Mouse (Mus musculus) splenic B cell, adult 2 months (primary cell): ENCODE measurements around the gene Frmd4a.

Source experiments
- DNase-seq: peaks from one replicate; pipeline ENCODE4 v3.0.0-alpha.2; 2011; ENCODE audit warnings: low read depth, low spot score
- H3K27me3 ChIP-seq: 2 replicates; pipeline ENCODE4 v1.6.1; 2012; ENCODE audit warnings: mild to moderate bottlenecking, low read length, moderate library complexity, mixed read lengths; ENCODE audit not compliant: control insufficient read depth, poor library complexity, insufficient read depth, severe bottlenecking
- H3K36me3 ChIP-seq: 2 replicates; pipeline ENCODE4 v1.6.1; 2012; ENCODE audit warnings: mild to moderate bottlenecking, low read length, moderate library complexity, mixed read lengths; ENCODE audit not compliant: control insufficient read depth, poor library complexity, insufficient read depth, severe bottlenecking

Gene Frmd4a

DNA sequence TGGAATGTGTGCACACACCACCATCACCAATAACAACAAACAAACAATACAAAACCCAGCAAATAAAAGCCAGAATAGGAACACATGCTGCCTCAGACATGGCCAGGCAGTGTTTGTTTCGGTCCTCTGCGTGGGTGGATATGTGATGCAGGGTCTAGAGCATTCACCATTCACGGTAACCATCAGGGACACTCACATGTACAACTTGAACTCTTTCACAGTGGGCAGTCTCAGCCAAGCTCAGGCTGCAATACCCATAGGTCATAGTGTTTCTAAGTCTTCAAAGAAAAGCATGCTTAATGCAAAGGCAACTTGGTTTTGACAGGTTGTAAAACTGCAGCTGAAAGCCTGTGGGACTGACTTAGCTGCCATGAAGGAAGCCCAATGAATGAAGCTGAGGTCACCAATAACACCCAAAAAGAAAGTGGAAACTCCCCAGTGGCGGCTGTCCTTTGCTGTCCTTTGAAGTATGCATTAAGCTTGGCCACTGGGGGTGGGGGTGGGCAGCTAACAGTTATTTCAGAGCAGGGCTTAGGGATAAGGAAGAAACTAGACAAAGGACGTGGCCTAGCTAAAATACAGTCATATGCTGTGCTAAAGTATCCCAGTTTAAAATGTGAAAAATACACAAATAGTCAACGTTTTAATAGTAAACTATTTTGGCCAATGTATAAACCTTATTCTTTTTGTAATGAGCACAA, 602.5 kb downstream of the Frmd4a start:
- Histone ChIP-seq H3K27me3 (no peaks in the 10 kb centered on the region), H3K36me3 (0 out of 2 replicates have a peak, but pooled peaks cover 3% of the 10 kb centered on the region)
- DNase-seq: no peak

GRCm38 (mm10) chr2:4620640-4621401, 603.3 kb downstream of the Frmd4a start:
- 0 out of 2 replicates have a peak, but pooled peaks cover 3% of the 10 kb centered on the region for H3K36me3 ChIP-seq
- DNase-seq: no peak
- H3K27me3 ChIP-seq: no peaks in the 10 kb centered on the region

GRCm38 (mm10) chr2:4621471-4621985, 604.0 kb downstream of the Frmd4a start:
- no peak for DNase-seq
- no peaks in the 10 kb centered on the region for H3K27me3 ChIP-seq
- H3K36me3 ChIP-seq: 0 out of 2 replicates have a peak, but pooled peaks cover 3% of the 10 kb centered on the region

- Histone ChIP-seq H3K36me3 (0 out of 2 replicates have a peak, but pooled peaks cover 6% of the 10 kb centered on the region), H3K27me3 (no peaks in the 10 kb centered on the region)
- no peak for DNase-seq
These were observed 609.4 kb downstream of the Frmd4a start for GRCm38 (mm10) chr2:4626911-4627310.

- H3K27me3 ChIP-seq: no peaks in the 10 kb centered on the region
- DNase-seq: no peak
- peaks cover 12% of the 10 kb centered on the region for H3K36me3 ChIP-seq
These were observed 611.4 kb downstream of the Frmd4a start for GRCm38 (mm10) chr2:4628920-4629319.

GRCm38 (mm10) chr2:4629470-4629869, 612.0 kb downstream of the Frmd4a start:
- H3K27me3 ChIP-seq: no peaks in the 10 kb centered on the region
- H3K36me3 ChIP-seq: peaks cover 10% of the 10 kb centered on the region
- no peak for DNase-seq

DNA sequence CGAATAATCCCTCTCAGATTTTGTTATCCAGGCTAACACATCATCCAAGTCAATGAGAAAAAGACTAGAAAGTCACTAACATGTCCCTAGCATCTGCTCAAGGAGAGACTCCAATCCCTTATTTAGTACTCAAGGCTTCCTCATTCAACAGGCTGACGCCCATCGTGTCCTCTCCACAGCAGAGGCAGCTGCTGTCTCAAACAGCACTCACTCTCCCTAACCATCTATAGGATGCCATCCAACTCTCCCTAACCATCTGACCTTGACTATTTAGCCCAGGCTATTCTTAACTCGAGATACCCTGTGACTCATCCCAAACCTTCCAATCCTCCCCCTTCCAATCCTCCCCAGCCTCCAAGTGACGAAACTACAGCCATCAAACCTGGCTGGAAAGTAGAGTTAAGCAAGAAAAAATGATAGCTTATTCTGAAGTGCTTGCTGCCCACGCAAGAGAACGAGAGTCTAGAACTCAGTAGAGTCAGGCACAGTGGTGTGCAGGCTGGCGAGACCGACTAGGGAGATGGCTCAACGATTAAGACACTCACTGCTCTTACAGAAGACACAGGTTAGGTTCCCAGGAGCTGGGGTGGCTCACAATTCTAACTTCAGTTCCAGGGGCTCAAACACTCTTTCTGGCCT, 612.8 kb downstream of the Frmd4a start:
- DNase-seq: no peak
- Histone ChIP-seq H3K36me3 (peaks cover 10% of the 10 kb centered on the region), H3K27me3 (no peaks in the 10 kb centered on the region)

DNA sequence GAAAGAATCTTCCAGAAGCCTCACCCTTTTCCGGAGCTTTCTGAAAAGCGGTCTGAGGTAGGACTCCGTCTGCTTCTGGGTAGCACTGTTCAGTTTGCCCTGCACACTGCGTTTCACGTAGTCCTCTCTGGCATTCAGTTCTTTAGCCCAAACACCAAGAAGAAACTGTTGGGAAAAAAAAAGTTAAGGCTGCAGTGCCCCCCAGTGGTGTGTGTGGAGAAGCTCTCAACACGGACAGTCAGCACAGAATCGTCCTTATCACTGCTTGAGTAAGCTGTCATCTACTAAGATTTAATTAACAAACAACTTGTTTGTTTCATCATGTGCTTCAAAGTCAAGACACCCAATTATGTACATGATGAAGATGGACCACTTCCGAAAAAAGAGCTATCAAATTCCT, 618.3 kb downstream of the Frmd4a start:
- DNase-seq: no peak
- H3K36me3 ChIP-seq: peaks cover 21% of the 10 kb centered on the region

DNA sequence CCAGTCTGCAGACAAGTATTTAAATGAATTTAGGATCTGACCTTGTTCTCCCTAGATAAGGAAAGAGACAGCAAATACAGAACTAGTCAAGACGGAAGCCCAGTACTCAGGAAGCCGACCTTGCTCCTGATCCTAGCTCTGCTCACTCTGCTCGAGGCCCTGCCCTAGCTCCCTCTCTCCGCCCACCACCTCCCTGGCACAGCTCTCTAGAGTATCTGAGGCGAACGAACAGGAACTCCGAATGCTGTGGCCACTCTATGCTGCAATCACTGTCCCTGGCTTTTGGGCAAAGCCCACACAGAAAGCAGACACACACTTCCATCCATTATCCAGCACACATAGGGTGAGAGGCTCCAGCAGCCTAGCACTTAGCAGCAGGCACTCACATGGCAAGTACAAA, 619.1 kb downstream of the Frmd4a start:
- peaks cover 20% of the 10 kb centered on the region for H3K36me3 ChIP-seq
- H3K27me3 ChIP-seq: no peaks in the 10 kb centered on the region
- DNase-seq: no peak

More for the DNA sequence above, 618.3 kb downstream of the Frmd4a start:
- H3K27me3 ChIP-seq: no peaks in the 10 kb centered on the region

GRCm38 (mm10) chr2:4638189-4638588, 620.7 kb downstream of the Frmd4a start:
- peaks cover 23% of the 10 kb centered on the region for H3K36me3 ChIP-seq
- no peaks in the 10 kb centered on the region for H3K27me3 ChIP-seq
- DNase-seq: no peak

DNA sequence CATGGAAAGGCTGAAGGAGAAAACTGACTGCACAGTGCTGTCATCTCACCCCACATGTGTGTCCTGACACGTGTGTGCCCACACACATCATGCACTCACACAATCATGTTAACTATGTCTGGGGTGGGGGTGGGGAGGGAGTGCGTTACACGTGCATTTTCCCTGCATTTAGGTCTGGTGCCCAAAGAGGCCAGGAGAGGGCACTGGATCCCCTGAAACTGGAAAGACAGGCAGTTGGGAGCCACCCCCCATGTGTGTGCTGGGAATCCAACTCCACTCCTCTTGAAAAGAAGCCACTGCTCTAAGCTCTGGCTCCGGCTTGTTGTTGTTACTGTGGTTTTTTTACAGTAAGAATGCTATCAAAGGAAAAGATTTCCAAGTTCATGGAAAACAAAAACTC, 627.5 kb downstream of the Frmd4a start:
- DNase-seq: no peak
- Histone ChIP-seq H3K36me3 (peaks cover 11% of the 10 kb centered on the region), H3K27me3 (no peaks in the 10 kb centered on the region)

DNA sequence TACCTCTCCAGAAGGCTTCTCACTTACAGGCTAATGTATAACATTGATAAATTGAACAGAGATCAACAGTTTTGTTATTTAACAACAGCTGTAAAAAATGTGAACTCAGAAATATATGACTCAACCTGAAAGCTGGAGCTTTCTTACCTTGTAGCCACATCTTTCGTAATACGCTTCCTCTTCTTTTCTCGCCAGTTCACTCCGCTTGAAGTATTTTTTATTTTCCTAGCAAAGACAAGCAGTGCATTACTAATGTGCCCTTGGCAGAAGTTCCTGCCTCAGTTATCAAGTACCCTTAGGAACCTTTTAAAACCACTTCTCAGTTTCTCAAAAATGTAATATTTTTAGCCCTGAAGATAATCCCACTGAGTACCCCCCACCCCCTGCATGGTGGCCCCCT, 630.6 kb downstream of the Frmd4a start:
- DNase-seq: no peak
- peaks cover 4% of the 10 kb centered on the region; the same call in 1 of the 2 replicates for H3K36me3 ChIP-seq

GRCm38 (mm10) chr2:4649646-4650045, 632.1 kb downstream of the Frmd4a start:
- Histone ChIP-seq H3K36me3 (no peaks in the 10 kb centered on the region), H3K27me3 (no peaks in the 10 kb centered on the region)
- DNase-seq: no peak

More for the DNA sequence above, 630.6 kb downstream of the Frmd4a start:
- no peaks in the 10 kb centered on the region for H3K27me3 ChIP-seq

DNA sequence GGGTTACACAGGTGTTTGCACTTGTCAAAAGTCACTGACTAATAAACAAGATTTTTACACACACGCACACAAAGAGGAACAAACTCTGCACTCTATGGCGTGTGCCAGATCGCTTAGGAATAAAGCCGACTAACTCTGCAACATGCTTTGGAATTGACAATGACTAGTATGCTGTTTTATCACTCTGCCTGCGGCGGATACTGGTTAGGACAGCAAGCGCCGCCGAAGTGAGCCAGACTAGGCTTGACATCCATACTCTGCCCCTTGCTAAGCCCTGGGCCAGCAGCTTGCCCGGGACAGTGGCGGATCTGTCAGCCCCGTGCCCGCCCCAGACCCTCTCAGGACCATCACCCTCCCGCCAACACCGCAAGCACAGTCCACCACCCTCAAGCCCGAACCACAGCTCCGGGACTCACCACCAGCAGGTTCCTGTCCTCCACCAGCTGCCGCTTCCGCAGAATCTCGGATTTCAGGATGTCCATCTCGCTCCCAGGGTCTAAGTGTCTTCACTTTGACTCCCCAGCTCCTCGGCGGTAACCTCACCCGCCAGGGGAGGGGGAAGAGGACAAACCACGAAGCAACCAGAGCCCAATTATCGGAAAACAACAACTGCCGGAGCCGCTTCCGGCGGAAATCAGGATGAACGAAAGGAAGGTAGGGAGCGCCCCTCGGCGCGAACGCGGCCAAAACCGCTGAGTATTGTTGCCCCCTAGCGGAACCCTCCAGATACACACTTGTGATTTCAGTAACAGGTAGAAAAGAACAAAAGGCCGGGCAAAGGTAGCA, 634.2 kb downstream of the Frmd4a start, which contains the start of gene Prpf18:
Prpf18 (minus strand) TSS at position 614 of the 786 bp plus-strand sequence.
- Histone ChIP-seq H3K36me3 (no peaks in the 10 kb centered on the region), H3K27me3 (no peaks in the 10 kb centered on the region)
- DNase-seq: peak; percentile 92
